Mouse (Mus musculus) testis, adult 2 months (tissue): ENCODE measurements around the gene Clca4a.

Experiments
- CTCF ChIP-seq: fragments of 200-500 bp; IDR thresholded peaks from 2 replicates; pipeline ENCODE4 v1.5.1; 2012; ENCODE audit warnings: low read depth, mild to moderate bottlenecking, inconsistent platforms, low read length, moderate library complexity; ENCODE audit not compliant: control insufficient read depth, insufficient read depth, insufficient replicate concordance
- POLR2A ChIP-seq: fragments of 200-500 bp; IDR thresholded peaks from 2 replicates; pipeline ENCODE4 v1.6.1; 2012; ENCODE audit warnings: low read depth, mild to moderate bottlenecking, inconsistent platforms, low read length, moderate library complexity; ENCODE audit not compliant: control insufficient read depth

DNA sequence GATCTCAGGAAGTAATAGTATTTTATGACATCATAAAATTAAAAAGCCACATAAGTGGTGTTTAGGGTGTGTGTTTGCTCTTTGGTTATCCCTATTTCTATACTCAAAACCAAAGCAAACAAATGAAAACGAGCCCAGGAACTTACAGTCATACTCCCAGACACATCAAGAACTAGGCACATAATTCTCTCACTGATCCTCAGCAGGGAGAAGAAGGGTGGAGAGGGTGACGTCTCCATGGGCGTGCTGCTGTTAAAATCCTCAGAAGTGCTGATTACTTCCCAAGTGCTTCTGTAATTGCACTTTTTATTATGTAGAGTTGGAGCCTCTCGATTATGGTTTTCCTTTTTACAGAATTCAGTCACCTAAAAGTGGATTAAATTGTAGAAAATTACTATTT is 8.8 kb downstream of the Clca4a start:
- TF ChIP-seq CTCF (no peak), POLR2A (no peak)
